Mouse (Mus musculus) layer of hippocampus, postnatal 36 days (tissue): ENCODE data around the gene Mast4. TPM values are rescaled to one million over a fixed set of nuclear protein-coding genes. Genes with fewer than 3 reads are reported as not detected.
A peak's percentile ranks its signal among the peaks of the same experiment; 100 is the strongest.

Experiments used
- DNase-seq, 2 experiments: peaks; one replicate each; pipeline ENCODE4 v3.0.0; 2022
- total RNA-seq, 2 experiments: library from RNA; stranded (reverse); gene quantifications; 2 replicates each; pipeline ENCODE4 v1.2.3; 2021

Mast4 gene
- total RNA-seq, 2 experiments from 2014 or later = 53.3 to 74.6 TPM

DNA sequence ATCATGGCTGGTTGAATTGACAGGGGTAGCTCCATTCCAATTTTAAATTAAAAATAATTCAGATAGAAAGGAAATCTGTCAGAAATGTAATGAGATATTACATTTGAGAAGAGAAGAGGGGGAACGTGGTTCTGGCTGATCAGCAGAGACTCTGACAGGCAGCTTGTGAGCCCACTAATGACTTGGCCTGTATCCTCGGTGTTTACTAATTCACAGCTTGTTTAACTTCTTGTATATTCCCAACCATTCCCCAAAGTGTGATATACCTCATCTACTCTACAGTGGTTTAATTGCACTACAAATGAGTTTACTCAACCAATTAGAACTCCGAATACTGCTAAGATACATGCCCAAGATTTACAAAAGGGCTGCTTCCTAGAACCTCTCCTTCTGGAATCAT, 555.0 kb downstream of the Mast4 start:
- no peak for DNase-seq

GRCm38 (mm10) chr13:102778859-102779258, 555.4 kb downstream of the Mast4 start:
- no peak for DNase-seq

- DNase-seq = no peak
Observed at GRCm38 (mm10) chr13:102775506-102775905, 558.8 kb downstream of the Mast4 start.

DNA sequence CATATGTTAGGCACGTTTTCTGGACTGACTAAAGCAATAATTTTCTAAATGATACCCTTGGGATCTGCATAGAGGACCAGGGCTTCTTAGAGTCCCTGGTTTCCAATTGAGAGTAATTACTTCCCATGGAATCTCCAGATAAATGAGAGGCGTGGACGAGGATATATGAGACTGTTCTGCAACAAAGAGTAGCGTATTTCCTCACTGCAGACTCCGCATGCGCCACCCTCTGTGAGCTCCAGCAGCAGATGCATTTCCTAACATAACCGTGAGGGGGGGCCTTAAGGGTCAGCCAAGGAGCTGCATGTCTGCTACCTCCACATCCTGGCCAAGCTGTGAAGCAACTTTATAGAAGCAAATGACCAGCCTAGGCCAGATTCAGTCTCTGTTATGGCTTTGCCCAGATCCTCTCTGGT, 559.5 kb downstream of the Mast4 start:
- DNase-seq = no peak

DNA sequence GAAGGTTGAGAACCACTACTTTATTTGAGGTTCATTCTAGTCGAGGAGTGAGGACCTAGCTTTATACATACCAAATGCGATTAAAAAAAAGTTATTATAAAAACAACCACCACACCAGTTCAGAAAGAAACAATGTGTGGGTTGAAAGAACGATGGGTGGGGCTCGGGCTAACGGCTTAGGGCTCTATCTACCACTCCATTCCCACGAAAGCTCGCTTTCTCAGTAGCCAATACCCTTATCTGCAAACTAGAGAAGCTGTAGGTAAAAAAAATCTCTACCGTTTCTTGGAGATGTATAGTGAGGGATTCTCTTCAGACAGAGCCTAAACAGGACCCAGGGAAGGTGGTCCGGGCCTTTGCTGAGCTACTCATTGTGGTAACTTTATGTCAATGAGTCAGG, 561.1 kb downstream of the Mast4 start:
- no peak for DNase-seq

DNA sequence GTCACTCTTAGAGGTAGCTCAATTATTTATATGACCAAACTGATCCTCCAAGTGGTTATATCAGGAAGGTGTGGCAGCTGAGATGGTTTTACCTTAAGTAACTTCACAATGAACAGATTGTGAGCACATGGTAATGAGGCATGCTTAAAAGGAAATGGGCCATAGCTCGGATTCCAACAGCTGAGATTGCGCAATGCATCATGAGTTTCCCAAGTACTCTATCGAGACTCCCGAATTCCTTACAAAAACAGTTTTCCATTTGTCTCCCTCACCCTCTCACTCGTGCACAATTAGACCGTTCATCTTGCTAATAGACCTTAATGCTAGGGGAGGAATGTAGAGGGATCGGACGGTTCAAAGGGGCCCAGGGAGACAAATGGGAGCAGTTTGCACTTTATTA, 564.1 kb downstream of the Mast4 start:
- no peak for DNase-seq

DNA sequence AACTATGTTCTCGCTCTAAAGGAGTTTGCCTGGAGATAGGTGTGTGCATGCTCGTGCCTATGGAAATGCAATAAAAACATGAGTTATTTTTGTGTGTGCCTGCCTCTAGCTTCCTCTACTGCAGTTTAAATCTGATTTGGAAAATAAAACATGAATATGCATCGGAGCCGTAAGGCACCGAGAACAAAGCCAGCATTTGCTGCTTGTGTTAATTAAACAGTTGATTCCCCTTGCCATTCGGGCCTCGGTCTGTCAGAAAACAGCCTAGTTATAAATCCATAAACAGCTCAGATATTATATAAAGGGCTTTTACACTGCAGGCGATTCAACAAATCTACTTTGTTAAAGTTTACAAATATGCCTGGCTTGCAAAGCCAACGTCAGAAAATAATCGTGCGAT, 565.8 kb downstream of the Mast4 start:
- DNase-seq = no peak

GRCm38 (mm10) chr13:102767110-102767509, 567.2 kb downstream of the Mast4 start:
- no peak for DNase-seq

- no peak for DNase-seq
Observed at GRCm38 (mm10) chr13:102765216-102765615, 569.1 kb downstream of the Mast4 start.

- no peak for DNase-seq
Observed at GRCm38 (mm10) chr13:102764218-102764617, 570.1 kb downstream of the Mast4 start.

DNA sequence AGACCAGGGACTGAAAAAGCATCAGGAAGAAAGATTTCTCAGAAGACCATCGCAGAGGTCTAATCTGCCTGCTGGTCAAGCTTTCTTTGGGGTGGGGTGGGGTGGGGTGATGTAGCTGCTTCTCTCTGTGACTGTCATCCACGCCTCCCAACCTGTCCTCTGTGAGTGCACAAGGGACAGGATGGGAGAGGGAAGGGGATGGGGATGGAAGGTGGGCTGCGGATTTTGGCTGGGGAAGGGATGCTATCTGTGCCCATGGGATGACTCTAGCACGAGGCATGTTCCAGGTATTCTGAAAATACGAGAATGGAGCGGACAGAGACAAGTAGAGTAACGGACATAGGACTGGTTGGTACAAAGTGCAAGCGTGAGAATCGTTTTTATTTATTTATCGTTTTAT, 572.1 kb downstream of the Mast4 start:
- DNase-seq = no peak

DNA sequence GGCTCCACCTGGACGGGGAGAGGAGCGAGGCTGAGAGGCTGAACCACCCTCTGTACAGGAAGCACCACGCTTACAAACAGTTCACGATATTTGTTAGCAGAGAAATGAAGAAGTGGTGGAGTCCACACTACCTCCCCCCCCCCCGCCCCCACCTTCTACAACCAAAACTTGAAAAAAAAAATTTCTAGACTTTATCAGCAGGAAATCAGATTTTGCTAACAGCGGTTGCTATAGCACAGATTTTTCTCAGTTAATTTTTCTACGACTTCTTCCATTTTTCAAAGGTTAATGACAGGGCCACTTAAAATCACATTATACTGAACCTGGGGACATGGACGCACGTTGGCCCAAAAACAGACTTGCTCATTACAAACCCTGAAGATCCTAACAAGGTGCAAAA, 572.9 kb downstream of the Mast4 start:
- DNase-seq = no peak

GRCm38 (mm10) chr13:102758021-102758420, 576.3 kb downstream of the Mast4 start:
- DNase-seq = no peak

GRCm38 (mm10) chr13:102756071-102756470, 578.2 kb downstream of the Mast4 start:
- DNase-seq = no peak

GRCm38 (mm10) chr13:102755124-102755523, 579.2 kb downstream of the Mast4 start:
- DNase-seq = no peak

DNA sequence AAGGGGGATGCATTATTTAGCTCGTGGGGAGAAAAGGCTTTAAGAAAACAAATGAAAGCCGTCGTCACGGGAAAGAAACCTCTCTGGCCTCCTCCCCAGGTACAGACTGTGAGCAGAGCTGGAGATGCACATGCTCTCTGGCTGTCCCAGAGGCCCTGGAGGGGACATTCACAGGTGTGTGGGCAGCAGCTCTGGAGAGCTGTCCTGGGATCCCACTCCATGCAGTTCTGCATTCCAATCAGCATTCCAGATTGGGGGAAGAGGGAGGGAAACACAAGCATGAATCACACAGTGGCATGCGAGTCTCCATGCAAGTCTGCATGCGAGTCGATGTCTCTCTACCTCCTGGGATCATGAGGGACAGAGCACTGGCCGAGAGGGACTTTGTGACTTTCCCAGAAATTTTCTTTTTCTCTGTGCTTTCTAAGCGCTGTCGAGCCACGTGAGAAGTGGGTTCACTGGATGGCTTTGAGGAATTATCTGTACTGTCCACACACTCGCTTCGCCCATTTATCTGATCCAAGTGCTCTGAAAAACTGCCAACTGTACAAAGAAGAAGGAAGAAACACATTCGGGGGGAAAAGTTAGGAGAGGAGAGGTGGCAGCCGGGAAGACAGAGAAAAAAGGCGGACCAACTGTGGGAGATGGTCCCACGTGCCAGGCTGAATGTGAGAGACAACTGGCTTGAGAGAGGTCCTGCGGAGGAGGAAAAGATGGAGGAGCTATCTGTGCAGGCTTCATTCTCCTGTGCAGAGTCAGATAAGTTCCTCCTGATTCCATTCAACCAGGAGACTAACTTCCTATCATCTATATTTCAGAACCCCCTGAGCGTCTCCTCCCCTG, 580.4 kb downstream of the Mast4 start:
- DNase-seq = no peak

DNA sequence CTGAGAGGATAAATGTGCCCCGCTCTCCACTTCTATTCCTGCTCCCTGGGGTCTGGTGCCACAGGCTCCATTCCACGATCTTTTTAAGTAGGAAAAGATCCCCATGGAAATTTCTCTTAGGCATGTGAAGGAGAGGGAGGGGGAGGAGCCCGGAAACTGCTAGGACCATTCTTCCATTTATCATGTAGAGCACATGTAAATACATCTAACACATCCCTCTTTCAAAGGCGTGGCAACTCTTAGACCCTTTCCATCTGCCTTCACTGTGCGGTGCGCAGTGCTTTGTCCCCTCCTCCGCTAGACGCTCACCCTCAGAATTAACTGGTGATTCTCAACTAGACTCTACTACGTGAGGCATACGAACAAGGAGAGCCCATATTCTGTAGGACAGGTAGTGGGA, 584.4 kb downstream of the Mast4 start:
- no peak for DNase-seq

DNA sequence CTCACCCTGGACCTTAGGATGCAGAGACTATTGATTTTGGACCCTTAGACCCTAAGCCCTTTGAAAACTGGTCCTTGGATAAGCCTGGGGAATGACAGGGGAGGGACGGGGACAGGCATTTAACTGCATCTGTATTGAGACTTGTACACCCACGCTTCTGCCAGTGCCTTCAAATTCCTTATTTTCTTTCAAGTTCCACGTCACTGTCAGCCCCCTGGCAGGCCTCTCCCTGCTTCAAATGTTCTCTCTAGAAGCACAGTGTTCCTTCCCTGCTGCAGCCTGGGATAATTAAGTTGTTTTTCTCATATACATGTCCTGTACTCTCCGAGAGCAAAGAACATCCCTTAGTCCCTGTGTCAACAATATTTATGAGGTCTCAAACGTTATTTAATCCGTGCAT, 585.1 kb downstream of the Mast4 start:
- no peak for DNase-seq

GRCm38 (mm10) chr13:102746803-102747561, 587.3 kb downstream of the Mast4 start:
- no peak for DNase-seq

- DNase-seq = peak in 1 of 2 experiments; percentile 34
Observed at GRCm38 (mm10) chr13:102745626-102746342, 588.5 kb downstream of the Mast4 start.

GRCm38 (mm10) chr13:102745270-102745600, 589.1 kb downstream of the Mast4 start:
- no peak for DNase-seq

DNA sequence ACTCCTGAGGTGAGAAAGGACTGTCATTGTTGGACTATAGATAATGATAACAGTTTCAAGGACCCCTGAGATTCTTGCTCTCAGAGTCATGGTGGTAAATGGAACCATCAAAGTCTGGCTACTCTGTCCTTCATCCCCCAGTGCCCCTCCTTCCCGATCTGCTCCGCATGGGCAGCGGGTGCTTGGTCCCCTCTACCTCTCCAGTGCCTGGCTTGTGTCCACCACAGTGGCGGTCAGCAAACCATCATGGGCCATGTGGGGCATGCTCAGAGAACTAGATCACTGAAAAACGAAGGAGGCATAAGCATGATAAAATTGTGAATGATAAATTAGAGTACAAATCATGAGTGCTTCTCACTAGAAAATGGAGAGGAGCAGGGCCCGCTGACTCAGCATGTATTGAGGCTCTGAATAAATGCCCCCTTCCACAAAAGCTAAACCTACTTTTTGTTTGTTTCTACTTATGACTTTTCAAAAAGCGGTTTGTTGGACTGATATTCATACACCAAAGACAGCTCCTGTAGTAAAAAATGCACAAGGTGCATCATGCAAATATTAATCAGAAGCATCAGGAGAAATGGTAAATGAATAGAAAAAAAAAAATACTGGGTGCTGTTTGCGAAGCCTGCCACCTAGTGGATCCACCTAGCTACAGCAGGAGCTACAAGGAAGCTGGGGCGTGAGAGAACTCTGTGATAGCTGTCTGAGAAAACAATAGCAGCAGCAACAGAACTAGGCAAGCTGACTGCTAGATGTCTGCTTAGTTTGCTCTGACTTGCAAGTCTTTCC, 589.6 kb downstream of the Mast4 start:
- peak; percentile 62 to 63 for DNase-seq
